Mouse (Mus musculus) CH12.LX (cell line): ENCODE results near the gene Gm40193. TPM values are rescaled to one million over a fixed set of nuclear protein-coding genes. Genes with fewer than 3 reads are reported as not detected.

ENCODE experiments used
- DNase-seq: peaks from one replicate; pipeline ENCODE4 v3.0.0-alpha.2; 2013; ENCODE audit errors: extremely low read depth
- H3K27ac ChIP-seq: 2 replicates; pipeline ENCODE4 v1.5.1; 2012; ENCODE audit warnings: low read depth, mild to moderate bottlenecking, control low read depth, moderate library complexity; ENCODE audit not compliant: insufficient read depth
- H3K27me3 ChIP-seq: replicated peaks from 2 replicates; pipeline ENCODE3; 2012; ENCODE audit warnings: inconsistent platforms
- H3K36me3 ChIP-seq, 2 experiments: replicated peaks in 1 of 2; 2 replicates each; pipeline versions ENCODE3 to v1.6.1; 2012; ENCODE audit warnings: inconsistent platforms in 1 of 2, low read length in 1 of 2, mild to moderate bottlenecking in 1 of 2, mixed read lengths in 1 of 2, moderate library complexity in 1 of 2; ENCODE audit not compliant: control insufficient read depth in 1 of 2, insufficient read depth in 1 of 2
- H3K4me1 ChIP-seq, 2 experiments: 2 replicates each; pipeline ENCODE4 v1.6.1; 2012; ENCODE audit warnings: inconsistent platforms in 1 of 2, moderate library complexity in 1 of 2; ENCODE audit not compliant: insufficient read depth in 2 of 2, control insufficient read depth in 1 of 2
- H3K4me2 ChIP-seq: 2 replicates; pipeline ENCODE4 v1.6.1; 2012; ENCODE audit warnings: low read depth, mild to moderate bottlenecking, control low read depth; ENCODE audit not compliant: poor library complexity, insufficient read depth, severe bottlenecking
- H3K4me3 ChIP-seq, 3 experiments: fragments of 150-350 bp in 1 of 3; sonication (generic) in 1 of 3; replicated peaks in 1 of 3; 2 replicates each; pipeline versions ENCODE3 to v1.5.1; 2011 to 2012; ENCODE audit warnings: low read depth in 2 of 3, low read length in 2 of 3, mild to moderate bottlenecking in 2 of 3, moderate library complexity in 2 of 3, control low read depth in 1 of 3, improper control_type of control experiment in 1 of 3, inconsistent platforms in 1 of 3, mixed read lengths in 1 of 3; ENCODE audit not compliant: poor library complexity in 1 of 3
- H3K79me2 ChIP-seq: replicated peaks from 2 replicates; pipeline ENCODE4 v1.6.1; 2012; ENCODE audit warnings: mild to moderate bottlenecking, moderate library complexity; ENCODE audit not compliant: control insufficient read depth, poor library complexity, insufficient read depth, severe bottlenecking; ENCODE audit errors: extremely low read depth
- H3K9ac ChIP-seq: 2 replicates; pipeline ENCODE4 v1.6.1; 2012; ENCODE audit warnings: low read depth, mild to moderate bottlenecking, control low read depth, moderate library complexity; ENCODE audit not compliant: insufficient read depth
- H3K9me3 ChIP-seq: replicated peaks from 2 replicates; pipeline ENCODE3; 2012; ENCODE audit warnings: low read length, inconsistent platforms, mixed read lengths
- BHLHE40 ChIP-seq: IDR thresholded peaks from 2 replicates; pipeline ENCODE4 v1.6.1; 2011; ENCODE audit warnings: mild to moderate bottlenecking, low read depth, low read length, improper control_type of control experiment
- CHD1 ChIP-seq: IDR thresholded peaks from 2 replicates; pipeline ENCODE4 v1.6.1; 2012; ENCODE audit warnings: low read depth, low read length, improper control_type of control experiment, inconsistent platforms
- CTCF ChIP-seq, 2 experiments: IDR thresholded peaks in 1 of 2; conservative IDR thresholded peaks in 1 of 2; 2 replicates each; pipeline ENCODE4 v1.5.1; 2011 to 2012; ENCODE audit warnings: low read depth in 2 of 2, low read length in 2 of 2, improper control_type of control experiment in 1 of 2, inconsistent platforms in 1 of 2, mild to moderate bottlenecking in 1 of 2, moderate library complexity in 1 of 2
- E2F4 ChIP-seq: IDR thresholded peaks from 2 replicates; pipeline ENCODE4 v1.6.1; 2011; ENCODE audit warnings: low read depth, low read length, improper control_type of control experiment; ENCODE audit not compliant: insufficient replicate concordance
- ELF1 ChIP-seq: IDR thresholded peaks from 2 replicates; pipeline ENCODE4 v1.6.1; 2014; ENCODE audit warnings: low read depth, mild to moderate bottlenecking, inconsistent platforms, low read length, improper control_type of control experiment
- EP300 ChIP-seq: IDR thresholded peaks from 2 replicates; pipeline ENCODE4 v1.6.1; 2011; ENCODE audit warnings: low read length, improper control_type of control experiment
- ETS1 ChIP-seq: conservative IDR thresholded peaks from 2 replicates; pipeline ENCODE4 v1.6.1; 2012; ENCODE audit warnings: low read depth, mild to moderate bottlenecking, inconsistent platforms, low read length, improper control_type of control experiment, moderate library complexity
- HCFC1 ChIP-seq: IDR thresholded peaks from 2 replicates; pipeline ENCODE4 v1.6.1; 2012; ENCODE audit warnings: low read depth, mild to moderate bottlenecking, inconsistent platforms, low read length, improper control_type of control experiment
- IRF4 ChIP-seq: IDR thresholded peaks from 2 replicates; pipeline ENCODE4 v1.6.1; 2014; ENCODE audit warnings: low read depth, mild to moderate bottlenecking, inconsistent platforms, low read length, improper control_type of control experiment
- JUN ChIP-seq: IDR thresholded peaks from 2 replicates; pipeline ENCODE4 v1.6.1; 2011; ENCODE audit warnings: low read depth, mild to moderate bottlenecking, low read length, improper control_type of control experiment, moderate library complexity; ENCODE audit not compliant: insufficient read depth
- KAT2A ChIP-seq: IDR thresholded peaks from 2 replicates; pipeline ENCODE4 v1.6.1; 2012; ENCODE audit warnings: low read length, improper control_type of control experiment, inconsistent platforms; ENCODE audit not compliant: insufficient replicate concordance
- MAX ChIP-seq: IDR thresholded peaks from 2 replicates; pipeline ENCODE4 v1.6.1; 2011; ENCODE audit warnings: low read length, improper control_type of control experiment
- MEF2A ChIP-seq: IDR thresholded peaks from 2 replicates; pipeline ENCODE4 v1.6.1; 2014; ENCODE audit warnings: low read depth, mild to moderate bottlenecking, inconsistent platforms, low read length, improper control_type of control experiment, borderline replicate concordance
- MXI1 ChIP-seq: IDR thresholded peaks from 2 replicates; pipeline ENCODE4 v1.6.1; 2011; ENCODE audit warnings: mild to moderate bottlenecking, low read depth, low read length, improper control_type of control experiment
- MYC ChIP-seq: IDR thresholded peaks from 2 replicates; pipeline ENCODE4 v1.6.1; 2011; ENCODE audit warnings: low read depth, mild to moderate bottlenecking, improper control_type of control experiment, low read length
- NELFE ChIP-seq: IDR thresholded peaks from 2 replicates; pipeline ENCODE4 v1.6.1; 2011; ENCODE audit warnings: low read depth, low read length, improper control_type of control experiment
- PAX5 ChIP-seq: IDR thresholded peaks from 2 replicates; pipeline ENCODE4 v1.6.1; 2012; ENCODE audit warnings: low read length, inconsistent platforms, mixed read lengths
- RAD21 ChIP-seq: IDR thresholded peaks from 2 replicates; pipeline ENCODE4 v1.6.1; 2011; ENCODE audit warnings: low read depth, mild to moderate bottlenecking, low read length, improper control_type of control experiment, moderate library complexity
- RCOR1 ChIP-seq: conservative IDR thresholded peaks from 2 replicates; pipeline ENCODE4 v1.6.1; 2012; ENCODE audit warnings: low read depth, mild to moderate bottlenecking, inconsistent platforms, low read length, improper control_type of control experiment
- SIN3A ChIP-seq: IDR thresholded peaks from 2 replicates; pipeline ENCODE4 v1.6.1; 2012; ENCODE audit warnings: low read length, improper control_type of control experiment, inconsistent platforms
- TCF12 ChIP-seq: IDR thresholded peaks from 2 replicates; pipeline ENCODE4 v1.6.1; 2014; ENCODE audit warnings: low read depth, mild to moderate bottlenecking, inconsistent platforms, low read length, improper control_type of control experiment
- UBTF ChIP-seq: IDR thresholded peaks from 2 replicates; pipeline ENCODE4 v1.6.1; 2012; ENCODE audit warnings: low read depth, mild to moderate bottlenecking, inconsistent platforms, low read length, improper control_type of control experiment, moderate library complexity
- USF1 ChIP-seq: IDR thresholded peaks from 2 replicates; pipeline ENCODE4 v1.6.1; 2014; ENCODE audit warnings: low read depth, mild to moderate bottlenecking, inconsistent platforms, low read length, improper control_type of control experiment
- ZC3H11A ChIP-seq: IDR thresholded peaks from 2 replicates; pipeline ENCODE4 v1.6.1; 2012; ENCODE audit warnings: low read depth, mild to moderate bottlenecking, inconsistent platforms, low read length, improper control_type of control experiment
- dilution Hi-C: fragments of 300-500 bp; cut with MboI; formaldehyde crosslinking; loops from 2 replicates; pipeline ENCODE4 v1.14.3; 2020; ENCODE audit warnings: low sequenced_read_pairs; ENCODE audit not compliant: extremely low pct_unique_long_range_greater_than_20kb, extremely low pct_ligation_motif_present
- in situ Hi-C: fragments of 300-500 bp; cut with MboI; formaldehyde crosslinking; loops from 3 replicates; pipeline ENCODE4 v1.14.3; 2019; ENCODE audit warnings: low sequenced_read_pairs, low pct_ligation_motif_present, low pct_unique_long_range_greater_than_20kb, mixed read lengths
- polyA plus RNA-seq: library from polyadenylated mRNA; unstranded; fragments of >175 nt; gene quantifications from 2 replicates; pipeline ENCODE4 v1.2.1, GENCODE M21; 2012; ENCODE audit warnings: low read depth; ENCODE audit not compliant: insufficient read length
- total RNA-seq, 2 experiments: library from RNA; depleted of rRNA; stranded (reverse); fragments of 300-350 nt in 1 of 2; fragments of >200 nt in 1 of 2; gene quantifications; 2 replicates each; pipeline ENCODE4 v1.2.3; 2012 to 2014

The Gm40193 gene
- total and polyA plus RNA-seq, 3 experiments: not detected

- no peaks in the 10 kb centered on the region for H3K9me3 ChIP-seq
- DNase-seq: no peak
- dilution Hi-C loops: no loop called here
- H3K4me2 ChIP-seq: peak overlapping the region; percentile 80
- H3K79me2 ChIP-seq: peaks cover 12% of the 10 kb centered on the region
- peak overlapping the region; percentile 94 for H3K9ac ChIP-seq
- TF ChIP-seq EP300 (no peak), RAD21 (no peak), MAX (no peak)
- TF ChIP-seq, all 38 proteins: peak for 0
- H3K27me3 ChIP-seq: no peaks in the 10 kb centered on the region
- H3K4me3 ChIP-seq: peak overlapping the region; percentile 69 to 96 (median 76)
- in situ Hi-C loops: loop anchor here (5.0 kb wide), 1 partner anchor 36 kb away; the partner anchor contains the start of gene Mink1
- H3K36me3 ChIP-seq: peaks cover 24 to 38% of the 10 kb centered on the region in 2 experiments
- peaks cover 15 to 50% of the 10 kb centered on the region in 2 experiments for H3K4me1 ChIP-seq
- no peak overlapping the region for H3K27ac ChIP-seq
These were observed 6.5 kb downstream of the Gm40193 start for GRCm38 (mm10) chr11:70526211-70526610.

GRCm38 (mm10) chr11:70525726-70526125, 7.0 kb downstream of the Gm40193 start:
- peaks cover 12% of the 10 kb centered on the region for H3K79me2 ChIP-seq
- in situ Hi-C loops: loop anchor here (5.0 kb wide), 1 partner anchor 37 kb away; the partner anchor contains the start of gene Mink1
- H3K27ac ChIP-seq: no peak overlapping the region
- peak overlapping the region; percentile 80 for H3K4me2 ChIP-seq
- H3K4me1 ChIP-seq: peaks cover 15 to 48% of the 10 kb centered on the region in 2 experiments
- peak overlapping the region; percentile 69 to 96 (median 76) for H3K4me3 ChIP-seq
- H3K36me3 ChIP-seq: peaks cover 24 to 38% of the 10 kb centered on the region in 2 experiments
- TF ChIP-seq KAT2A (no peak), PAX5 (no peak), MAX (no peak), ZC3H11A (no peak), RCOR1 (no peak), MXI1 (peak; percentile 5; the same call in 1 of the 2 replicates)
- TF ChIP-seq, all 38 proteins: peak for 1
- Histone ChIP-seq H3K9me3 (no peaks in the 10 kb centered on the region), H3K27me3 (no peaks in the 10 kb centered on the region), H3K9ac (peak overlapping the region; percentile 94)
- DNase-seq: no peak
- dilution Hi-C loops: no loop called here

- DNase-seq: peak; percentile 100
- H3K27me3 ChIP-seq: no peaks in the 10 kb centered on the region
- no peak within 1 kb of the TSS for H3K27ac ChIP-seq
- H3K4me2 ChIP-seq: peak within 1 kb of the TSS; percentile 96
- dilution Hi-C loops (no loop called here), in situ Hi-C loops (loop anchor here (5.0 kb wide), 1 partner anchor 37 kb away; the partner anchor contains the start of gene Mink1)
- peaks cover 13 to 43% of the 10 kb centered on the region in 2 experiments for H3K4me1 ChIP-seq
- peak within 1 kb of the TSS; percentile 94 for H3K9ac ChIP-seq
- H3K9me3 ChIP-seq: no peaks in the 10 kb centered on the region
- peaks cover 24 to 38% of the 10 kb centered on the region in 2 experiments for H3K36me3 ChIP-seq
- peak within 1 kb of the TSS; percentile 69 to 96 (median 76) for H3K4me3 ChIP-seq
- peaks cover 12% of the 10 kb centered on the region for H3K79me2 ChIP-seq
- TF ChIP-seq ETS1 (peak; percentile 45; the same call in 1 of the 2 replicates), CHD1 (peak; percentile 75; the same call in 1 of the 2 replicates), UBTF (peak; percentile 78; the same call in 1 of the 2 replicates), USF1 (no peak; the same call in 1 of the 2 replicates), ELF1 (peak; percentile 93), MAX (no peak), MYC (no peak), BHLHE40 (0 out of 2 replicates have a peak, but pooled peaks have one; percentile 14), E2F4 (peak; percentile 82; the same call in 1 of the 2 replicates), MXI1 (peak; percentile 61; the same call in 1 of the 2 replicates), MEF2A (peak; percentile 77), SIN3A (peak; percentile 86), JUN (peak; percentile 34; the same call in 1 of the 2 replicates), TCF12 (peak; percentile 97), IRF4 (peak; percentile 90), HCFC1 (peak; percentile 98), NELFE (peak; percentile 96), CTCF (conservative IDR thresholded peaks at IDR 0.05 in 1 of 2, IDR thresholded peaks at IDR 0.05 in 1 of 2; ENCODE audit: low read depth in 2 of 2, low read length in 2 of 2) (no peak)
These were observed 7.5 kb downstream of the Gm40193 start, which contains the start of gene Psmb6 for GRCm38 (mm10) chr11:70525184-70525678. Psmb6 (plus strand) TSS chr11:70525367.
